Mouse (Mus musculus) spleen, adult 2 months (tissue): ENCODE results near the gene Ctsf. TPM values are rescaled to one million over a fixed set of nuclear protein-coding genes. Genes with fewer than 3 reads are reported as not detected.
"Not testable (repeated sequence)": the region's sequence is repeated elsewhere in the genome, so short reads cannot be mapped to it uniquely, and the experiment has no call there.

ENCODE experiments used
- DNase-seq, 2 experiments: peaks; one replicate each; pipeline versions ENCODE4 v3.0.0 to v3.0.0-alpha.2; 2012 to 2021; ENCODE audit warnings: low spot score in 2 of 2, low read depth in 1 of 2
- H3K27ac ChIP-seq: fragments of 200-500 bp; 2 replicates; pipeline ENCODE4 v1.5.1; 2012; ENCODE audit warnings: low read length, inconsistent platforms; ENCODE audit not compliant: insufficient read depth
- H3K27me3 ChIP-seq: fragments of 200-500 bp; 2 replicates; pipeline ENCODE4 v1.6.1; 2012; ENCODE audit warnings: mild to moderate bottlenecking, moderate library complexity, low read length, inconsistent platforms; ENCODE audit not compliant: control insufficient read depth, insufficient read depth
- H3K36me3 ChIP-seq: fragments of 200-500 bp; 2 replicates; pipeline ENCODE4 v1.6.1; 2012; ENCODE audit warnings: mild to moderate bottlenecking, low read length, inconsistent platforms; ENCODE audit not compliant: control insufficient read depth, insufficient read depth
- H3K4me1 ChIP-seq: fragments of 200-500 bp; 2 replicates; pipeline ENCODE4 v1.6.1; 2011; ENCODE audit warnings: inconsistent platforms; ENCODE audit not compliant: control insufficient read depth, insufficient read depth, insufficient read length
- H3K4me3 ChIP-seq: fragments of 200-500 bp; 2 replicates; pipeline ENCODE4 v1.5.1; 2011; ENCODE audit warnings: mild to moderate bottlenecking, inconsistent platforms; ENCODE audit not compliant: insufficient read depth, insufficient read length; ENCODE audit errors: extremely low read depth
- CTCF ChIP-seq: fragments of 200-500 bp; IDR thresholded peaks from 2 replicates; pipeline ENCODE4 v1.5.1; 2011; ENCODE audit warnings: mild to moderate bottlenecking, inconsistent platforms; ENCODE audit not compliant: insufficient read depth, insufficient read length, insufficient replicate concordance; ENCODE audit errors: extremely low read depth
- POLR2A ChIP-seq: fragments of 200-500 bp; IDR thresholded peaks from 2 replicates; pipeline ENCODE4 v1.6.1; 2011; ENCODE audit warnings: low read depth, low read length, inconsistent platforms
- WGBS: fragments of 180-500 bp; shearing (Covaris S2); methylation state at CpG from one replicate; pipeline ENCODE4 v1.1.7; 2018; 5-methylcytosine and 5-hydroxymethylcytosine counted together
- polyA plus RNA-seq: library from polyadenylated mRNA; depleted of rRNA; stranded (reverse); fragments of >200 nt; gene quantifications from 2 replicates; pipeline ENCODE4 v1.2.3, GENCODE M21; 2012; rRNA removed

Ctsf gene
- 31.3 and 35.0 TPM in 2 replicates for polyA plus RNA-seq

DNA sequence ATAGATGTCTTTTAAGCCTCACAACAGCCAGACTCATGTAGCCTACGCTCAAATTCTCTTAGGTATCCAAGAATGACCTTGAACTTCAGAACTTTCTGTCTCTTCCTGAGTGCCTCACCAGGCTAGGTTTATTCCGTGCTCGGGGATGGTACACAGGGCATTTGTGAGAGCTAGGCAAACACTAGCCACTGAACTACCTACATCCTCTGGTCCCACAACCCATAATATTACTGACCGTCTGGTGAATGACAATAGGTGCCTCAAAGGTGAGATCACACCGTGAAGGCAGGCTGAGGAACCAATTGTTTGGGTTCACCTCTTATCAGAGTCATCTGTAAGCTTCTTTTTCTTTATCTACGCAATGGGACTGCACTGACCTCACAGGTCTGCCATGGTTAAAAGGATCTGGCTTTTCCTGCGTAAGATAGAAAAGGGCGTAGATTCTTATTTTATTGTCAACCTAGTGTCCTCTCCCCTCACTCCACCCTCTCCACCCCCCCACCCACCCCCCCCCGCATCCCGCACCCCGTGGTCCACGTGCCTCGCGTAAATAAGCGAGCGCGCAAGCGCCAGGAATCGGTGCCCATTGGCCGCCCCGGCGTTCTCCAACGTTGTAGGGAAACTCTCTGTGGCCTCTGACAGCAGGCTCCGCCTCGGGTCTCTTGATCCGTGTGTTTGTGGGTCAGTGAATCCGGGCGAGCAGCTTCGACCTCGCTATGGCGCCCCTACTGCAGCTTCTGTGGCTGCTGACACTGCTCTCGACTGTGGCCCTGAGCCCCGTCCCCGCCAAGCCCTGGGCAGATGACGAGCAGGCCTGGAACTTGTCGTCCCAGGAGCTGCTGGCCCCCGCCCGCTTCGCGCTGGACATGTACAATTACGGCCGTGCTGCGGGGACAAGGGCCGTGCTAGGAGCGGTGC lies at the start of gene Ctsf:
Ctsf (plus strand) TSS at position 579 of the 918 bp plus-strand sequence.
- Histone ChIP-seq H3K27me3 (peaks cover 2% of the 10 kb centered on the region; the same call in 1 of the 2 replicates), H3K36me3 (no peaks in the 10 kb centered on the region), H3K4me1 (no peaks in the 10 kb centered on the region), H3K4me3 (peak within 1 kb of the TSS; percentile 44), H3K27ac (no peak within 1 kb of the TSS)
- WGBS: 6% methylated on average over 45 of the region's 45 CpGs
- peak in 1 of 2 experiments; percentile 15 for DNase-seq
- no peak for TF ChIP-seq CTCF
- no peak for TF ChIP-seq POLR2A

DNA sequence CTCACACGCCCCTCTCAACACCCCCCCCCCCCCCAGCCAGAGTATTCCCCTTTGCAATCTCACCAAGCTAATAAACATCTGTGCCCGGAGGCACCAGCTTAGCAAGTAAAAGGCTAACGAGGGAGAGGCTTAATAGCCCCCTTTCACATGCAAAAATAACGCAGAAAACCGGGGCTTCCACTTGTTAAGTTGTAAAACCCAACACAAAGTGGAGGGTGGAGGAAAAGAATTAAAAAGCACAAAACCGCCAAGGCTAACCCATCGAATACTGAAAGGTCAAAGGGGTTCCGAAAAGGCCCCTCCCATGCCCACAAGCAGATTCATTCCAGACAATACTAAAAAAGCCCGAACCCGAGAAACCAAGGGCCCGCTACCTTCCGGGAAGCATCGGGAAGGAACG lies 44.6 kb upstream of the Ctsf start:
- Histone ChIP-seq H3K27me3 (no peaks in the 10 kb centered on the region), H3K27ac (no peak overlapping the region), H3K4me3 (peak overlapping the region; percentile 69), H3K4me1 (peaks cover 8% of the 10 kb centered on the region), H3K36me3 (no peaks in the 10 kb centered on the region)
- TF ChIP-seq POLR2A: no peak
- TF ChIP-seq CTCF: no peak
- DNase-seq: no peak
- WGBS: under 1% methylated on average over 14 of the region's 14 CpGs

- DNase-seq: no peak
- peaks cover 8% of the 10 kb centered on the region for H3K4me1 ChIP-seq
- peak overlapping the region; percentile 69 for H3K4me3 ChIP-seq
- H3K27me3 ChIP-seq: no peaks in the 10 kb centered on the region
- 1% methylated on average over 17 of the region's 17 CpGs for WGBS
- no peaks in the 10 kb centered on the region for H3K36me3 ChIP-seq
- TF ChIP-seq POLR2A: no peak
- no peak for TF ChIP-seq CTCF
- H3K27ac ChIP-seq: peak overlapping the region; percentile 84
These were observed 44.2 kb upstream of the Ctsf start for GRCm38 (mm10) chr19:4810746-4811062.

DNA sequence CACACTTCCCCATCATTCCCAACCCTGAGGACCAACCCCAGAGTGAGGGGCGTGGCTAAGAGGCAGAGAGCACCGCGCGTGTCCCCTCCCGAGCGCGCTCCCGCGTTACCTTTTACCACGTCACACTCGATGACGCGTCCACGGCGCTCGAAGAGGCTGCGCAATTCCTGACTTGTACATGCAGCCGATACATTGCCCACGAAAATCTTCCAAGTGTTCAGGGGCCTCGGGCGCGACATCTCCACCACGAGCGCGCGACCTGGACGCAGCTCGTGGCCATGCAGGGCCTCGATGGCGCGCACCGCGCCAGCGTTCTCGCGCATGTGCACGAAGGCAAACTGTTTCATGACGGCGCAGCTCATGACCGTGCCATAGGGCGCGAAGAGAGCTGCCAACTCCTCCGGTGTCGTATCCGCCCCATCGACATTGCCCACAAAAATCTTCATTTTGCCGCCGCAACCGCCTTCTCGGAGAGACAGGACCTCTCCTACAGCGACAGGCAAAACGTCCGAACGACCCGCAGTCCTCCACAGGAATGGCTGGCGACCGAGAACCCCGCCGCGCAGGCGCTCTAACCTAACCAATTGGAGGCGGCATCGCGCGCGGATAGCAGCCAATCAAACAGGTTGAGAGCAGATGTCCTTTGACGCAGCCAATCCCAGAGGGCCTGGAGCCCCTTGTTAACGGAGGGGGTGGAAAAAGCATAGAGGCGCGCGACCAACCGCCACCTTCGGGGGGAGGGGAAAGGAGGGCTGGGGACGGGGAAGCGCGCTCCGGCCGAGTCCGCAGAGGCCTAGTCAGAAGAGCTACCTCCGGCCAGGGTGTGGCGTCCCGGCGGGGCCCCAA lies 43.6 kb upstream of the Ctsf start, which contains the start of the genes Gm21992 and Rbm14:
Gm21992 (minus strand) TSS at position 550 of the 846 bp plus-strand sequence.
Rbm14 (minus strand) TSS at position 572 of the 846 bp plus-strand sequence.
- Histone ChIP-seq H3K4me3 (peak within 1 kb of the TSS; percentile 69), H3K27ac (peak within 1 kb of the TSS; percentile 84), H3K27me3 (no peaks in the 10 kb centered on the region), H3K36me3 (no peaks in the 10 kb centered on the region), H3K4me1 (peaks cover 8% of the 10 kb centered on the region)
- peak; percentile 95 to 97 for DNase-seq
- under 1% methylated on average over 83 of the region's 83 CpGs for WGBS
- TF ChIP-seq POLR2A (peak; percentile 91), CTCF (no peak)

DNA sequence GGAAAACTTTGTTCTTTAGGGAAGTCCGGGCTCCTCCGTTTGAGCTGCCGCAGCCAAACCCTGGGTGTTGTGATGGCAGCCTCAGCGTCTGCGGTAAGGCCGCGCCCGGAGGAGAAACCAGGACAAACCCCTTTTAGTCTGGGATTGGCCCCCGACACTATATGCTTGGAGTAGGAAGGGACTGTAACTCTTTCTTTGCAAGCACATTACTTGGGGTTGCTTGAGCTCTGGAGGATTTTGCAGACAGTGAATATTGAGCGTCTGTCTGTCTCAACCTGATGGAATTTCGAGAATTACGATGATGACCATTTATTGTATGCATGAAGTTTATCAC lies 43.1 kb upstream of the Ctsf start:
- no peaks in the 10 kb centered on the region for H3K36me3 ChIP-seq
- DNase-seq: no peak
- TF ChIP-seq CTCF (no peak), POLR2A (no peak)
- peak overlapping the region; percentile 69 for H3K4me3 ChIP-seq
- WGBS: 2% methylated on average over 12 of the region's 12 CpGs
- H3K4me1 ChIP-seq: peaks cover 8% of the 10 kb centered on the region
- H3K27me3 ChIP-seq: no peaks in the 10 kb centered on the region
- H3K27ac ChIP-seq: peak overlapping the region; percentile 83

- H3K27ac ChIP-seq, H3K36me3 ChIP-seq, H3K4me3 ChIP-seq, H3K4me1 ChIP-seq, H3K27me3 ChIP-seq, DNase-seq: not testable (repeated sequence)
- 77% methylated on average over 8 of the region's 8 CpGs for WGBS
These were observed 42.5 kb upstream of the Ctsf start for GRCm38 (mm10) chr19:4812334-4812949.
